Mouse (Mus musculus) heart, embryonic 11.5 days (tissue): ENCODE data around the gene Arl15. TPM values are rescaled to one million over a fixed set of nuclear protein-coding genes. Genes with fewer than 3 reads are reported as not detected.
A peak's percentile ranks its signal among the peaks of the same experiment; 100 is the strongest.

Source experiments
- ATAC-seq: fragments of 200-750 bp; cut with Nextera tagmentation; replicated peaks from 2 replicates; pipeline ENCODE4 v1.8.0; 2017; ENCODE audit warnings: moderate library complexity; ENCODE audit not compliant: insufficient number of reproducible peaks, low FRiP score, low TSS enrichment
- H3K27ac ChIP-seq: fragments of 300-500 bp; sonication (generic); 2 replicates; pipeline ENCODE4 v1.5.1; 2014; ENCODE audit warnings: mild to moderate bottlenecking, low read depth, low read length
- H3K27me3 ChIP-seq: fragments of 300-500 bp; sonication (generic); 2 replicates; pipeline ENCODE4 v1.6.1; 2014; ENCODE audit warnings: mild to moderate bottlenecking, low read length, mixed read lengths; ENCODE audit not compliant: control insufficient read depth, insufficient read depth
- H3K36me3 ChIP-seq: fragments of 300-500 bp; sonication (generic); 2 replicates; pipeline ENCODE4 v1.6.1; 2014; ENCODE audit warnings: mild to moderate bottlenecking, low read length, moderate library complexity, mixed read lengths; ENCODE audit not compliant: control insufficient read depth, insufficient read depth
- H3K4me1 ChIP-seq: fragments of 300-500 bp; sonication (generic); 2 replicates; pipeline ENCODE4 v1.6.1; 2014; ENCODE audit warnings: low read length; ENCODE audit not compliant: control insufficient read depth, insufficient read depth
- H3K4me2 ChIP-seq: fragments of 300-500 bp; sonication (generic); 2 replicates; pipeline ENCODE4 v1.6.1; 2014; ENCODE audit warnings: mild to moderate bottlenecking, moderate library complexity
- H3K4me3 ChIP-seq: fragments of 300-500 bp; sonication (generic); 2 replicates; pipeline ENCODE4 v1.5.1; 2014; ENCODE audit warnings: low read depth, low read length
- H3K9ac ChIP-seq: fragments of 300-500 bp; sonication (generic); 2 replicates; pipeline ENCODE4 v1.6.1; 2014; ENCODE audit warnings: mild to moderate bottlenecking, low read depth, low read length, moderate library complexity
- H3K9me3 ChIP-seq: fragments of 300-500 bp; sonication (generic); replicated peaks from 2 replicates; pipeline ENCODE4 v1.6.1; 2016; ENCODE audit warnings: low read length; ENCODE audit not compliant: control insufficient read depth
- WGBS: fragments of 180-500 bp; shearing (Covaris S2); extraction: QIAGEN DNeasy Blood & Tissue Kit; methylation state at CpG from one replicate; pipeline ENCODE4 v1.1.7; 2014; ENCODE audit not compliant: insufficient replicate concordance; 5-methylcytosine and 5-hydroxymethylcytosine counted together
- polyA plus RNA-seq: library from polyadenylated mRNA; unstranded; fragments of >200 nt; fragmentation: Nextera tagmentation; extraction: Ambion mirVana; gene quantifications from 2 replicates; pipeline ENCODE4 v1.2.1, GENCODE M21; 2014

The Arl15 gene
- polyA plus RNA-seq, 1 experiment from 2014 or later, result 10.1 TPM

- Histone ChIP-seq H3K9ac (no peak overlapping the region), H3K36me3 (no peaks in the 10 kb centered on the region; the same call in 1 of the 2 replicates), H3K4me2 (no peak overlapping the region), H3K9me3 (no peaks in the 10 kb centered on the region), H3K4me3 (no peak overlapping the region), H3K27ac (no peak overlapping the region), H3K27me3 (no peaks in the 10 kb centered on the region), H3K4me1 (peaks cover 14% of the 10 kb centered on the region)
- no peak for ATAC-seq
- 75% methylated on average over 4 of the region's 4 CpGs for WGBS
Measured at GRCm38 (mm10) chr13:113844717-113845116, 50.4 kb downstream of the Arl15 start.

GRCm38 (mm10) chr13:113845229-113845628, 50.9 kb downstream of the Arl15 start:
- H3K4me3 ChIP-seq, result no peak overlapping the region
- no peak for ATAC-seq
- H3K4me2 ChIP-seq, result no peak overlapping the region
- H3K27me3 ChIP-seq, result no peaks in the 10 kb centered on the region
- no peak overlapping the region for H3K27ac ChIP-seq
- H3K4me1 ChIP-seq, result peaks cover 16% of the 10 kb centered on the region
- 55% methylated on average over 1 of the region's 1 CpGs for WGBS
- no peaks in the 10 kb centered on the region for H3K9me3 ChIP-seq
- no peaks in the 10 kb centered on the region; the same call in 1 of the 2 replicates for H3K36me3 ChIP-seq
- H3K9ac ChIP-seq, result no peak overlapping the region

DNA sequence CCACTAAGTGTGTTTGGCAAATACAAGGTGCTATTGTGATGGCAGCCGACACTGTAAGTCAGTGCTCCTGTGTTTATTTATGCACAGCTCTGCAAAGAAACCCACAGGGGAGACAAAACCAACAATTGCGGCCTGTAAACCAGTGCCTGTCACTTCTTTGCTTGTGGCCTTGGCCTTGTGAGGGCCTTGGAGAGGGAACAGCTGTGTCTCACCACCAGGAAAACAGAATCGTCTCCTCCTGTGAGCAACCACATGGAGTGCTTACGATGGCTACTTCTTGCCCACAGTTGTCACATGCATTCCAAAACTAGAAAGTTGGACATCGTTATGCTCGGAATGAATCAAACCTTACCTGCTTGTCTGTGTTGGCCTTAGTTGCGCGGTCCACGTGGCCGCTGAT, 52.1 kb downstream of the Arl15 start:
- no peak overlapping the region for H3K27ac ChIP-seq
- 75% methylated on average over 10 of the region's 10 CpGs for WGBS
- no peak for ATAC-seq

DNA sequence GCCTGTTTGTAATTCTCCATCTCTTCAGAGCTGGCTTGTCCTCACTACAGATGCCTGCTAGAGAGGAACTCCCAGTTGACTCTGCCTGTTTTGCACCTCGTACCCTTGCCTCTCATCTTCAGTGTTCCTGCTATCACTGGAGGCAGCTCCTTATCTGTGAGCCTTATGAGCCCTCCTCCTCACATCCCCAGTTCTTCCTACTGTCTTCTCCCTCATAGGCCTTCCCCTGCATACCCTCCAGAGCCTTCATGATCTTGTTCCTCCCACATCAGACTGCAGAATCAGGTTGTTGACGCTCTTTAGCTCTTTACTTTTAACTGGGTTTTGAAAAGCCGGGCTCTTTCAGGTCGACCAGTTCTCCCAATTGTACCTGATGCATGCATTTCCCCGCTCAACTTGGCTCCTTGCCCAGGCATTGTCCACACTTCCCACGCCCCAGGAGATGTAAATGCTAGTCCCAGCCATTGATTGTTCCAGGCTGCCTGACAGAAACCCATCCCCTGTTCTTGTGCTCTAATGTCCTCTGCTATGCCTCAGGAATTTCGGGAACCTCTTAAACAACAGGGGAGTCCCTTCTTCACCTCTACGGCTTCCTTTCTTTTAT, 56.2 kb downstream of the Arl15 start:
- Histone ChIP-seq H3K36me3 (no peaks in the 10 kb centered on the region), H3K4me2 (no peak overlapping the region), H3K27me3 (no peaks in the 10 kb centered on the region), H3K9ac (no peak overlapping the region), H3K9me3 (no peaks in the 10 kb centered on the region), H3K4me1 (peaks cover 22% of the 10 kb centered on the region), H3K4me3 (no peak overlapping the region), H3K27ac (no peak overlapping the region)
- 0 out of 2 replicates have a peak, but pooled peaks have one; percentile 61 for ATAC-seq
- WGBS, result 48% methylated on average over 8 of the region's 8 CpGs

More for the DNA sequence above, 52.1 kb downstream of the Arl15 start:
- Histone ChIP-seq H3K4me3 (no peak overlapping the region), H3K36me3 (no peaks in the 10 kb centered on the region), H3K4me1 (peaks cover 22% of the 10 kb centered on the region), H3K9ac (no peak overlapping the region), H3K4me2 (no peak overlapping the region), H3K27me3 (no peaks in the 10 kb centered on the region), H3K9me3 (no peaks in the 10 kb centered on the region)

GRCm38 (mm10) chr13:113851602-113852375, 57.5 kb downstream of the Arl15 start:
- H3K27ac ChIP-seq, result no peak overlapping the region; the same call in 1 of the 2 replicates
- H3K9me3 ChIP-seq, result no peaks in the 10 kb centered on the region
- H3K36me3 ChIP-seq, result no peaks in the 10 kb centered on the region
- ATAC-seq, result no peak
- no peak overlapping the region for H3K4me2 ChIP-seq
- no peak overlapping the region for H3K9ac ChIP-seq
- 86% methylated on average over 13 of the region's 13 CpGs for WGBS
- H3K4me1 ChIP-seq, result peaks cover 24% of the 10 kb centered on the region
- H3K27me3 ChIP-seq, result no peaks in the 10 kb centered on the region
- H3K4me3 ChIP-seq, result no peak overlapping the region

DNA sequence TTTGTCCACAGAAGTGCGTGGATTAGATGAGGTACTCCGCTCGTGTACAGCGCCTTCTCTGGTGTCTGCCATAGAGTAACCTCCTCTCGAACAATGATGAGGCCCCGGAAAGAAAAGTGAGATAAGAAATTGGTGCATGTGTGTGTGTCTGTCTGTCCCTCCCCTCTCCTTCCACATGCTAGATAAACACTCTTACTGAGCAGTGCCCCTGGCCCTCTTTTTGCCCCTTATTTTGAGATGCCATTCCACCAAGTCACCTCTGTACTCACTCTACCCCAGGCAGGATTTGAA, 58.0 kb downstream of the Arl15 start:
- no peak for ATAC-seq
- Histone ChIP-seq H3K27me3 (no peaks in the 10 kb centered on the region), H3K36me3 (no peaks in the 10 kb centered on the region), H3K27ac (no peak overlapping the region), H3K9me3 (no peaks in the 10 kb centered on the region), H3K4me1 (peaks cover 24% of the 10 kb centered on the region), H3K4me2 (no peak overlapping the region), H3K9ac (no peak overlapping the region), H3K4me3 (no peak overlapping the region)
- 74% methylated on average over 6 of the region's 6 CpGs for WGBS

- H3K4me1 ChIP-seq, result peaks cover 31% of the 10 kb centered on the region
- ATAC-seq, result no peak
- H3K9me3 ChIP-seq, result no peaks in the 10 kb centered on the region
- WGBS, result 72% methylated on average over 4 of the region's 4 CpGs
- H3K27me3 ChIP-seq, result no peaks in the 10 kb centered on the region
- H3K4me2 ChIP-seq, result no peak overlapping the region
- no peaks in the 10 kb centered on the region for H3K36me3 ChIP-seq
- H3K4me3 ChIP-seq, result no peak overlapping the region
- H3K9ac ChIP-seq, result no peak overlapping the region
- no peak overlapping the region for H3K27ac ChIP-seq
Measured at GRCm38 (mm10) chr13:113854146-113854545, 59.8 kb downstream of the Arl15 start.

- Histone ChIP-seq H3K4me2 (no peak overlapping the region), H3K27ac (no peak overlapping the region), H3K4me3 (no peak overlapping the region), H3K4me1 (peaks cover 34% of the 10 kb centered on the region), H3K9me3 (no peaks in the 10 kb centered on the region), H3K27me3 (no peaks in the 10 kb centered on the region), H3K36me3 (no peaks in the 10 kb centered on the region), H3K9ac (no peak overlapping the region)
- no peak for ATAC-seq
- WGBS, result 59% methylated on average over 13 of the region's 13 CpGs
Measured at GRCm38 (mm10) chr13:113854551-113855312, 60.4 kb downstream of the Arl15 start.
